Mouse (Mus musculus): ENCODE data around the gene Spata9.

Gene Spata9

DNA sequence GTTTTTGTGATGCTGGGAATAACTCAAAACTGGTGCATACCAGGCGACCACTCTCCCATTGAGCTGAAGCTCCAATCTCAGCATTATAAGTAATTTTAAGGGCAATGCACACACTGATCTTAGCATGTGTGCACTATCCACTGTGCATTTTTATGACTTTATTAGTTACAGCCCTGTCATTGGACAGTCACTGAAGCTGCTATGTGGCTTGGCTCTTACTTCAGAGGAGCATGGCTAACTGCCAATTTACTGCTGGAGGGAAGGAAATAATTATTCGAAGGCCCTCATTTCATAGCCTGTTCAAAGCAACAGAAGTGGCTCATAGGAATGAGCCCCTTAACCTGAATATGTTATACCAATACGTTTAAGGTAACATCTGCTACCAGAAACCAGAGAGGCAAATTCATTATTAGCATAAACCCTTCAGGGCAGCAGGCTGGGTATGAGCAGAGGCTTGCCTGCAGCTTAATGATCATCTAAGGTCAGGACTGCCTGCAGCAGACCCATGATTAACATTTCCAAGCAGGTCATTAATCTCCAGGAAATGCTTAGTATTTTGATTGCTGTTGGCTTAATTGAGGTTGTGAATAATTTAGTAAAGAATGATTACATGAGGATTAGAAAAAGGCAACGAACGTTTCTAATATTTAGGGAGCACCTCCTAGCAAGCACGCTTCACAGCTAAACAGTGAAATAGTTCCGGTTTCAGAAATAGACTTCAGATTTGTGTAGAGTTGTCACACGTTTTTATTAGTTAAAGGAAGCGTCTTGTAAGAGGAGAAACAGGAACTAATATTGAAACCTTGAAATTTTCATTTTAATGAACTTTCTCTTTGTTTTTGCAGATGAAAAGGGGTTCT is 25.4 kb downstream of the Spata9 start:
- peak; percentile 21 to 51 for DNase-seq

DNA sequence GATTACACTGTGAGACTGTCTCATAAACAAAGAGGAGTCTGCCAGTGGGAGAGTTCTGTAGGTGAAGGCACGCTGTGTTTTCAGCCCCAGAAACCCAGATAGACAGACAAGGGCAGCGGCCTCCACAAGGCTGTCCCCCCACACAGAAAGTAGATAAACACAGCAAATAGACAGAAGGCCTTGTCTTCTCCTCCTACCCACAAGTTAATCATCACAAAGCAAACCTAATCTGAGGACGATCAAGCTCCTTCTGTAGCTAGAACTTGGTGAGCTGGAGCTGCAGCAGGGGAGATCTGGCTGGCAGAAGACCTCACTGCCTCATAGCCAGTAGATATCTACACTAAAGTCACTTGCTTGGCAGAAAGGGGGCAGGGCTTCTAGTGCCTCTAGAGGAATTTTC is 36.3 kb downstream of the Spata9 start:
- DNase-seq = no peak

DNA sequence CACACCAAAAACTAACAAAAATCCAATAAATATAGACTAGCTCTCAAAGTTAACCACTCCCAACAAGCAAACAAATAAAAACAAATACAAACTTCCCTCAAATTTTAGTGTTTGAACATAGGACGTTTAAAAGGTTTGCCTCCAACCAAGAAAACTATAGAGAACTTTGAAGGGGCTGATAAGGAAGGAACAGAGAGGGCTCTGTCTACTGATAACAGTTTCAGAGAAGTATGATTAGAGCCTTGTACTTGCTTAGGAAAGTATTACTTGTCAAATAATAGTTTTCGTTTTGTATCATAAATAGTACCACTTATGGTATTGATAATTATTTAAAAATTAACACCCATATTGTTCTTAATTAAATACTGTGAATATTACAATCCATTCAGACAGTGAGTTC is 47.6 kb downstream of the Spata9 start:
- no peak for DNase-seq

DNA sequence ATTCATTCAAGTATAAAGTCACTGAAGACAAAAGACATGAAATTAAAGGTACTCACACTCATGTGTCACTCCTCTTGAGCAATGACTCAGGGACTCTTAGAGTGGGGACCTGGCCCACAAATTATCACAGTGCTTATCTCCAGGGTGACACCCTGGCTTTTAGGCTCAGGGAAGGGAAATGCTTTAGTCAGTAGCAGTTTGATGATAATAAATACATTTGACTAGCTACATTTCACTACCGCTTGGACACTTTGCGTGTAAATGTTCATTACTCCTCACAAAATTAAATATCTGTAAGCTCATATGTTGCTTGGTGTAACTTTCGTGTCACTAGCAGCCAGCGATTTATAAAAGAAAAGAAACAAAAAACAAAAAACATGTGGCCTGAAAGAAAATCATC is 50.5 kb downstream of the Spata9 start:
- DNase-seq = no peak

DNA sequence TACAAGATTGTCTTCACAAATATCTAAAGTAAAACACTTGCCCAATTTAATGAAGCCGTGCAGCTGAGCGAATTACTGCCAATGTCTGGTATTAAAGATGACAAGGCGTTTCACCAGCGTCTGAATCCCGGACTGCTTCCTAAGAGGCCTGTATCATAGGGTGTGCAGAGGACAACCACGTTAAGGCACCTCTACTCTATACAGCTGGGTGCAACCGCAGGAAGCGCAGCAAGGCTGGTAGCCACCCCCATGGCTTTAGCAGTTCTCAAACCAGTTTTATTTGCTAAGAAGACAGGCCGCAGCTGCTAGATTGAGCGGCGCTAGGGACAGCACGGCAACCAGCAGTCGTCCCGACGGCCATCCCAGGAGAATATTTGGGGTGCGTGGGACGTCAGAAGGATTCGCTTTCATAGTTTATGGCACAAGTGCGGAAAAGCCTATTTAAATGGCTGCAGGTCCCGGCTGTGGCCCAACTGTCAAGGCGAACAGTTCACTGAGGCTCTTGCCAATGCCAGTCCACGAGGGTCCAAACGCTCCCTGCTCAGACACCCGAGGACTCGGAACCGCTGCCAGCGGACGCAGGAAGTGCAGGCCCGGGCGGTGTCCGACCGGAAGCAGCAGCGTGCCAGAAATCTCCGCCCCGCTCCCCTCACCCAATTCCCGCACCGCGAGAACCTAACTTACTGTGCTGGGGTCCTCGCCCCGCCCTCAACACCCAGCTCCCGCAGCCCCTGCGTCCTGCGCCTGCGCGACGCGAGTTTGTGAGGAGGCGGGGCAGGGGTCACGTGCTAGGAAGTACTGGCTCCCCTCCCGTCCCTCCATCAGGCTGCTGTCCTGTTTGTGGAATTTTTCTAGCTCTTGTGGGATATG is 51.3 kb downstream of the Spata9 start, which contains the start of gene Rfesd:
Rfesd (minus strand) TSS at position 746 of the 870 bp plus-strand sequence.
- DNase-seq = peak; percentile 97 to 98

DNA sequence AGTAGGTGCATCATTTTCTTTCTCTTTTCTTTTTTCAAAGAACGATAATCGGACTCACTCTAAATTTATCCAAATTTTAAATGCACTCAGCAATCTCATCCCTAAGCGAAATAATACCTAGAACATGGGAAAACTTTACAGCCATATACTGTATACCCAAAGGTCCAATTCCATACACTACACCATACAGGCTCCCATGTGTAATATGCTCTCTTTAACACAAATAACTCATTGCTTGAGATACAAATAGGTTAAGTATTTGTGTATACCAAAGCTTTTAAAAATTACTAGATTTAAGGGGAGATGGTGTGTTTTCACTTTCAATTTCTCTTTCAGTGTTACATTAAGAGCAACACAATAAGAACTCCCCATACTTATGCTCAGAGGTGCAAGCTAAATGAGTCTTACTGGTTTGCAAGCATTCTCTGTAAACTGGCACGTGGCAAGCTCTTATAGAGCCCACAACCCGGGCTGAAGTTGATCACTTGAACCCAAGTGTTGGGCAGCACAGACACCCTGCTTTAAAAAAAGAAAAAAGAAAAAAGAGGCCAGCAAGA is 52.0 kb downstream of the Spata9 start:
- DNase-seq = no peak

DNA sequence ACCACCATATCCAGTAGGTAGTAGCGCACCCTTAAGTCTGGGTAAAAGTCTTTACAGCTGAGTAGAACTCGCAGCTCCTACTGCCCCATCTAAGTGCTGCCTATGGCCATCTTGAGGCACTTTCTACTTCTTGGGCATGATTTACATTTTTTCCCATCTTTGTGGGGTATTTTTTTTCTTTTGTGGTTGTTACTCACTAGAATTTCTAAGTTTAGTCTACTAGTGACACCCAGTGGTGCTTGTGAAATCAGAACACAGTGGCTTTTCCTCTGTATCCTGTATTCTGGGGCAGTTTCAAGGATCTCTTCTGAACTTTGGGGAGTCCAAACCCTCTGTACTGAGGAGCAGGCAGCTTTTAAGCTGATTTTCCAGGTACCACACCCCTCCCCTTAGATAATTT is 54.8 kb downstream of the Spata9 start:
- peak in 1 of 2 experiments; percentile 18 for DNase-seq

GRCm38 (mm10) chr13:76024588-76024987 is 57.6 kb downstream of the Spata9 start:
- peak in 1 of 2 experiments; percentile 17 for DNase-seq

DNA sequence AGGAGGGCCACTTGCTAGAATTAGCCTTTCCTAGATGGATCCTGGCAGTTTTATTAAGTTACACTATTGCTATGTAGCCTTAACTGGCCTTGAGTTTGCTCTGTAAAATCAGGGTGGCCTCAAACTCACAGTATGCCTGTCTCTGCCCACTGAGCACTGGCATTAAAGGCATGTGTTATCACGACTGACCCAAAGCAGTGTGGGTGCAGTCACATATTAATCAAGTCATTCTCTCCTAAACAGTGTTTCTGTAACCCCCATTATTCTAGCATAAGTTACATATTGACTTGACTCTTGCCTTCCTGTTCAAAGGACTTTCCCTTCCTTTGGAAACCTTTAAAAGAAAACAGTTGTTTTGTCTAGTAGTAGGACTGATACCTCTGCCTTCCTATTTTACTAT is 75.5 kb downstream of the Spata9 start:
- peak; percentile 23 to 34 for DNase-seq

DNA sequence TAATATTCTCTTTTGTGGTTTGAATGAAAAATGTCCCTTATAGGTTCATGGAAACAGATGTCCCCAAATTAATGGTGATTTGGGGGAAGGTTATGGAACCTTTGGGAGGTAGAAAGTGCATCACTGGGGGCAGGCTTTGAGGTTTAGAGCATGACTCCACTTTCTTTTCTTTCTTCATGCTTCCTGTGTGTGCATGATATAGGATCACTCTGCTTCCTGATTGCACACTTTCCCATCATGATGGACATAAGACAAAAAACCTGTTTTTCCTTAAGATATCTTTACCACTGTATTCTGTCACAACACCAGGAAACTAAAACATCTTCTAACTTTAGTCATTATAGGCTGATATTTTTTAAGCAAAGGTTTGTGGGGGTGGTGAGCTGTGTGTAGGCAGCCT is 78.0 kb downstream of the Spata9 start:
- no peak for DNase-seq

Data from kidney, adult 8-10 months (tissue).